Mouse (Mus musculus) right cerebral cortex, postnatal 25 days (tissue): ENCODE measurements around the gene Lingo1.

ENCODE experiments used
- DNase-seq: peaks from one replicate; pipeline ENCODE4 v3.0.0; 2022

Gene Lingo1

GRCm38 (mm10) chr9:56722089-56722825, 74.0 kb downstream of the Lingo1 start:
- no peak for DNase-seq

- no peak for DNase-seq
These were observed 77.3 kb downstream of the Lingo1 start for GRCm38 (mm10) chr9:56718984-56719383.

- DNase-seq = no peak
These were observed 79.7 kb downstream of the Lingo1 start for GRCm38 (mm10) chr9:56716565-56716964.

GRCm38 (mm10) chr9:56716066-56716465, 80.2 kb downstream of the Lingo1 start:
- no peak for DNase-seq

- no peak for DNase-seq
These were observed 81.9 kb downstream of the Lingo1 start for GRCm38 (mm10) chr9:56714391-56714790.

- peak; percentile 88 for DNase-seq
These were observed 83.5 kb downstream of the Lingo1 start for GRCm38 (mm10) chr9:56712667-56713369.

GRCm38 (mm10) chr9:56710958-56711357, 85.3 kb downstream of the Lingo1 start:
- DNase-seq = no peak

GRCm38 (mm10) chr9:56706482-56707085, 89.7 kb downstream of the Lingo1 start:
- no peak for DNase-seq

GRCm38 (mm10) chr9:56701394-56701793, 94.9 kb downstream of the Lingo1 start:
- no peak for DNase-seq

- no peak for DNase-seq
These were observed 95.4 kb downstream of the Lingo1 start for GRCm38 (mm10) chr9:56700866-56701265.

GRCm38 (mm10) chr9:56698715-56699370, 97.4 kb downstream of the Lingo1 start:
- DNase-seq = no peak

- no peak for DNase-seq
These were observed 102.2 kb downstream of the Lingo1 start for GRCm38 (mm10) chr9:56694079-56694478.

- DNase-seq = no peak
These were observed 105.0 kb downstream of the Lingo1 start for GRCm38 (mm10) chr9:56691226-56691625.

GRCm38 (mm10) chr9:56690679-56691078, 105.6 kb downstream of the Lingo1 start:
- DNase-seq = no peak

- DNase-seq = no peak
These were observed 108.8 kb downstream of the Lingo1 start for GRCm38 (mm10) chr9:56687490-56687889.

GRCm38 (mm10) chr9:56687145-56687477, 109.2 kb downstream of the Lingo1 start:
- no peak for DNase-seq

GRCm38 (mm10) chr9:56686339-56687144, 109.7 kb downstream of the Lingo1 start:
- DNase-seq = peak; percentile 84

GRCm38 (mm10) chr9:56682826-56683225, 113.4 kb downstream of the Lingo1 start:
- no peak for DNase-seq

- DNase-seq = peak; percentile 79
These were observed 114.3 kb downstream of the Lingo1 start for GRCm38 (mm10) chr9:56681950-56682349.

GRCm38 (mm10) chr9:56678929-56679681, 117.2 kb downstream of the Lingo1 start:
- DNase-seq = peak; percentile 36

GRCm38 (mm10) chr9:56675696-56676095, 120.6 kb downstream of the Lingo1 start:
- DNase-seq = no peak
